Mouse (Mus musculus) embryonic facial prominence, embryonic 10.5 days (tissue): Measurements from ENCODE around the gene Fam69a. TPM values are rescaled to one million over a fixed set of nuclear protein-coding genes. Genes with fewer than 3 reads are reported as not detected.

Source experiments
- DNase-seq: peaks from one replicate; pipeline ENCODE4 v3.0.0-alpha.2; 2017; ENCODE audit warnings: low spot score
- H3K27ac ChIP-seq: fragments of 300-500 bp; sonication (generic); replicated peaks from 2 replicates; pipeline ENCODE4 v1.5.1; 2016; ENCODE audit warnings: mild to moderate bottlenecking
- H3K27me3 ChIP-seq: fragments of 300-500 bp; sonication (generic); replicated peaks from 2 replicates; pipeline ENCODE4 v1.6.1; 2016; ENCODE audit warnings: low read depth, mild to moderate bottlenecking; ENCODE audit not compliant: poor library complexity, severe bottlenecking
- H3K36me3 ChIP-seq: fragments of 300-500 bp; sonication (generic); replicated peaks from 2 replicates; pipeline ENCODE4 v1.6.1; 2016; ENCODE audit warnings: mild to moderate bottlenecking, moderate library complexity
- H3K4me1 ChIP-seq: fragments of 300-500 bp; sonication (generic); 2 replicates; pipeline ENCODE4 v1.6.1; 2016
- H3K4me3 ChIP-seq: fragments of 300-500 bp; sonication (generic); 2 replicates; pipeline ENCODE4 v1.5.1; 2016; ENCODE audit warnings: mild to moderate bottlenecking, moderate library complexity
- H3K9me3 ChIP-seq: fragments of 300-500 bp; sonication (generic); 2 replicates; pipeline ENCODE4 v1.6.1; 2016; ENCODE audit warnings: mild to moderate bottlenecking
- WGBS: fragments of 180-500 bp; shearing (Covaris S2); methylation state at CpG from one replicate; pipeline ENCODE4 v1.1.7; 2016; 5-methylcytosine and 5-hydroxymethylcytosine counted together
- polyA plus RNA-seq: library from polyadenylated mRNA; unstranded; fragments of >200 nt; fragmentation: Nextera tagmentation; extraction: Ambion mirVana; gene quantifications from 2 replicates; pipeline ENCODE4 v1.2.1, GENCODE M21; 2016

Gene Fam69a
- polyA plus RNA-seq, 1 experiment from 2014 or later: 16.7 TPM

DNA sequence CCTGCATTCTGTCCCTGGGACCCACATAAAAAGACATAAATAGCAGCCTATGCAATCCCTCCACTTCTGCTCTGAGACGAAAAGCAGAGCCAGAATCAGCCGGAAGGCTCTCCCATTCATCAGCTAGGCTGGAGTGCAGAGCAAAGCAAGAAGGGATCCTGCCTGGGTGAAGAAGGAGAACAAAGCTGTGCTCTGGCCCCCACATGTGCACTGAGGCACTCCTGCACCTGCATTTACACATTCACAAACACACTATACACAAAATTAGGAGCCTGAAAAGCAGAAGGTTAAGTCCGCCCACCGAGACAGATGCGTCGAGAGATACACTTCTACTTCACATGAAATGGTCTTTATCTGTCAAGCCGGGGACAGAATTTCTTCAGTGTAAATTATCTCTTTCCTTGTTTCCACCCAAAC is 113.0 kb downstream of the Fam69a start:
- H3K4me3 ChIP-seq: no peak overlapping the region
- H3K36me3 ChIP-seq: no peaks in the 10 kb centered on the region
- WGBS: 75% methylated on average over 7 of the region's 7 CpGs

DNA sequence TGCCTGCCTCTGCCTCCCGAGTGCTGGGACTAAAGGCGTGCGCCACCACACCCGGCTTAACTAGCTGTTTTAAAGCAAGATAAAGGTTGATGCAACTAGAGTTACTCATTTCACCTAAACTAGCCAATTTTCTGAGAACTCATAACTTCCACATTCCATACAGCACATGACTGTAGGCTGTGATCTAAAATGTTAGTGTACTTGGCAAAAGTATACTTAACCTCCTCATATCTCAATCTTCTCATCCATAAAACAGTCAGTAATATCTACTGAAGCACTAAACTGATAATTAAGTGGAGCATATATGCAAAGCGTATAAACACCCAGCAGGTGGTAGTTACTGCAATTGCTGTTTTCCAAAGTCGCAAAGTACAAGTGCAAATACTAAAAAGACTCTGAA is 113.6 kb downstream of the Fam69a start:
- 0 out of 2 replicates have a peak, but pooled peaks cover 3% of the 10 kb centered on the region for H3K4me1 ChIP-seq
- 88% methylated on average over 6 of the region's 6 CpGs for WGBS

More for the DNA sequence above, 113.0 kb downstream of the Fam69a start:
- Histone ChIP-seq H3K4me1 (0 out of 2 replicates have a peak, but pooled peaks cover 3% of the 10 kb centered on the region), H3K27ac (no peak overlapping the region), H3K9me3 (no peaks in the 10 kb centered on the region), H3K27me3 (peaks cover 16% of the 10 kb centered on the region)
- no peak for DNase-seq

DNA sequence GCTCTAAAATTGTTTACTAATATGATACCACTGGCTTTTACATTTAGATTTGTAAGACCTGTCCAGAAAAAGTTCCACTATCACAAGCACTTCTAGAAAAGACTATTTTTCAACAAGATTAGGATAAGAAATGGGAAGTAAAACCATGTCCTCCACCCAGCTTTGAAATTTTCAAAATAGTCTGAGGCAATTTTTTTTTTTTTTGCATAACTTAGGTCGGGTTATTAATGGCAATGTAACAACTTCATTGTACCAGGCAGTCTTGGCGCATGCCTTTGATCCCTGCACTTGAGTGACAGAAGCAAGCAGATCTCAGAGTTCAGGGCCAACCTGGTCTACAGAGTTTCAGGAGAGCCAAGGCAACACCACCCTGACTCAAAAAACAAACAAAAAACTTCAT is 117.2 kb downstream of the Fam69a start:
- no peak overlapping the region for H3K27ac ChIP-seq
- H3K4me3 ChIP-seq: peak overlapping the region; percentile 78
- H3K9me3 ChIP-seq: no peaks in the 10 kb centered on the region
- DNase-seq: no peak
- H3K27me3 ChIP-seq: peaks cover 16% of the 10 kb centered on the region
- WGBS: 74% methylated on average over 2 of the region's 2 CpGs
- peaks cover 17% of the 10 kb centered on the region for H3K4me1 ChIP-seq
- no peaks in the 10 kb centered on the region for H3K36me3 ChIP-seq

More for the DNA sequence above, 113.6 kb downstream of the Fam69a start:
- no peak for DNase-seq
- H3K4me3 ChIP-seq: no peak overlapping the region
- no peak overlapping the region for H3K27ac ChIP-seq
- H3K27me3 ChIP-seq: peaks cover 16% of the 10 kb centered on the region
- no peaks in the 10 kb centered on the region for H3K36me3 ChIP-seq
- no peaks in the 10 kb centered on the region for H3K9me3 ChIP-seq

DNA sequence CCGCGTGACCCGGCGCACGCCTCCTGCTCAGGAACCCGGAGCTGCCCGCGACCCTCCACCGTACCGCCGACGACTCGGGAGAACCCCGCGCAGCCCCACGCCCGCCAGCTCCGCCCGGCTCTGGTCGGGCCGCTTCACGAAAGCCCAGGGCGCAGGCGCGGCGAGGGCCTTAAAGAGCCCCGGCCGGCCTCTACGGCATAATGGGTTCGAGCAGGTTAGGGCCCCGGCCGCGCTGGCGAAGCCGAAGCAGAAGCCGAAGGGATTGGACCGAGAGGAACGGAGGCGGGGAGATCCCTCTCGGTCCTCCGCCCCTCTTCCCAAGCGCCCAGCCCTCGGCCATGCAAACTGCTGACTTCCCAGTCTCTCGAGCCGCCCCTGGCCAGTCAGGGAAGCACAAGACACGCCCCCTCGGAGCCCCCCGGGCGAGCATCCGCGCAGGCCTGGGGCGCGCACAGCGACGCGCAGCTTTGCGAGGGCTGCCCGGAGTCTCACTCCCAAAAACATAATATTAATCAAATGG is 117.9 kb downstream of the Fam69a start:
- H3K27me3 ChIP-seq: peaks cover 16% of the 10 kb centered on the region
- H3K27ac ChIP-seq: peak overlapping the region; percentile 97
- DNase-seq: peak; percentile 97
- no peaks in the 10 kb centered on the region for H3K36me3 ChIP-seq
- WGBS: under 1% methylated on average over 58 of the region's 58 CpGs
- peaks cover 21% of the 10 kb centered on the region for H3K4me1 ChIP-seq
- H3K4me3 ChIP-seq: peak overlapping the region; percentile 78
- no peaks in the 10 kb centered on the region for H3K9me3 ChIP-seq

DNA sequence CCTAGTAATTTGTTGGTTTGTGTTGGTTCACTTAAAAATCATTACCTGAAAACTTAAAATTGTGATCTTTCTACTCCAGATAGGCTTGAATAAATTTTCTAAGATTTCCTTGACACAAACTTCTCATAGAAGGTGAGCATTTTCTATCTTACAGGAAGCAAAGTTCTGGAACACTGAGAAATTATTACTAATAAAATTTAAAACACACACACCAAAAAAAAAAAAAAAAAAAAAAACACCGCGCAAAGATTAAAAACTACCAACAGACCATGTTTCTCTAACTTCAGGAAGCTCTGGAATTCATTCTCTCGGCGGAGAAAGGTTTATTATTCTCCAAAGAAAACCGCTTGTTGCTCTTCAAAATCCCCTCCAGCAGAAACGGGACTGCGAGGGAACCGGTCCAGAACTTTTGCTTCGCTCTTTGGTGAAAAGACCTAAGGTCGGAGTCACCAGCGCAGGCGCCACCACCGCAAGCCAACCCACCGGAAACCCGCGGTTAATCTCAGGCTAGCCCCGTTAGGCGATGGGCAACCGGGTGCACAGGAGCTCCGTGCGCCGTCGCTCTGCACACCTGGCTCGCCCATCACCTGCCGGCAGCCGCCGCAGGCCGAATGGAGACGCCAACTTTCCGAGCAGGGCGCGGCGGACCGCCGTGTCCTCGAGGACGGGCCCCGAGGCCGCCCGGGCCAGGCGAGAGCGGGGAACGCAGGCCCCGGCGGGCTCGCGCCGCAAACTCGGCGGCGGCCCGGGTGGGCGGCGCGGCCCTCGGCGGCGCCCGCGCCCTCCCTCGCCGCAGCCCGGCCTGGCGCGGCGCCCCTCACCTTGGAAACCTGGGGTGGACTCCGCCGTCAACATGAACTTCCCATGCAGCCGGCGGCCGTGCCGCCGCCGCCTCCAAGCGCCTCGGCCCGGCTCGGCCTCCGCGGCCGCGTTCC is 118.6 kb downstream of the Fam69a start:
- under 1% methylated on average over 82 of the region's 82 CpGs for WGBS
- Histone ChIP-seq H3K9me3 (no peaks in the 10 kb centered on the region), H3K36me3 (no peaks in the 10 kb centered on the region), H3K4me1 (peaks cover 19% of the 10 kb centered on the region), H3K27ac (peak overlapping the region; percentile 97), H3K4me3 (peak overlapping the region; percentile 78), H3K27me3 (peaks cover 16% of the 10 kb centered on the region)
- DNase-seq: peak; percentile 75

DNA sequence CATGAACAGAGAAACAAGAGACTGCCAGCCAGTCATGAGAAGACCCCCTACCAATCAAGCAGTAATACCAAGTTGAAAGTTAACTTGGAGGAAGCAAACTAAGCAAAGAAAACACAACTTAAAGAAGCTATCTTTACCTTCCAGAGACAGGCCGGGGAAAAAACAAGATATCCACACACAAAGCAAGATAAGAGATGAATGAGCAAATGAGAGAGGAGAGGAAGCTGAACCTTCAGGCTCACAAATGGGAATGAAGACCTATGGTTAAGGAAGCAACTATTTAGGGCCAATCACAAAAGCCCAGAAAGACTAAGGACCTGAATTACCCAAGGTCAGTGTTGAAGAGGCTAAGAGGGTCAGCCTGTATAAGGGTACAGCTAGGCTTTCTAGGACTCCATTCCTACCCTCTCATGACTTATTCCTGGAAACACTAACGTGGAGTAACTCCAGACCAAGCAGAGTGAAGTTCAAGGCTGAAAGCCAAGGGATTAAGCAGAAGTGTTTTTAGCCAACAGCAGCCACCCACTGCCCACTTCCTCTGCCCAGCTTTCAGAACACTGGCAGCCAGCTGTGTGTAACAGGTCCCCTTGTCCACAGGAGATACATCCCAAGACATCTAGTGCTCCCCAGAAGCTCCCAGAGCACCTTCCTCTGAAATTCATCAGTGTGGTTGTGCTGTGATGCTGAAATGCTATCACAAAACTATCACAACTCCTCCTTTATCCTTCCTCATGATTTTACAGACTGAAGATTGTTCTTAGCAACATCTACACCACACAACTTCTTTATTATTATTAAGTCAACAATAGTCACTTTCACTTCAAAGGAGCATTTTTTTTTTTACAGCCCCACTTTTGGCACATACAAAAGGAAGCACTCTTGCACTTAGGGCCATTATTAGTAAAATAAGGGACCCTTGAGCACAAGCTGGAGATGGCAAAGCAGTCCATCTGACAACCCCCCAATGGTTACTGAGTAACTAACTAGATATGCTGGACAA is 120.5 kb downstream of the Fam69a start:
- 73% methylated on average over 2 of the region's 2 CpGs for WGBS
- peaks cover 14% of the 10 kb centered on the region for H3K27me3 ChIP-seq
- H3K36me3 ChIP-seq: no peaks in the 10 kb centered on the region
- no peak overlapping the region for H3K4me3 ChIP-seq
- H3K9me3 ChIP-seq: no peaks in the 10 kb centered on the region
- no peak for DNase-seq
- peaks cover 19% of the 10 kb centered on the region for H3K4me1 ChIP-seq
- H3K27ac ChIP-seq: no peak overlapping the region

DNA sequence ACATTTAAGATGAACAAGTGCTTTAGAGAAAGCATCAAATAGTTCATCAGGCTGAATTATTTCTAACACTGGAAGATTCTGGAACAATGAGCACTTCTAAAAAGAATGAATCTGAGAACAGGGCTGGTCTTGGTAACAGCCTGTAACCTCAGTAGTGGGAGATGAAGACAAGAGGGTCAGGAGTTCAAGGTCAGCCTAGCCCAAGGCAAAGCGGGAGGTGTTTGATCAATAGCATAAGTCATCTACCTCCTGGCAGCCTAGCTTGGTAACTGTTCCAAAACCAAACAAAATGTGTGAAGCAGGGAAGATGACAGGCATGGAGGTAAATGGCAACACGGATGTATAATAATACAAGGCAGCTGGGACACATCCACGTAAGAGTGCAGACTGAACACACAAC is 122.9 kb downstream of the Fam69a start:
- Histone ChIP-seq H3K27ac (no peak overlapping the region), H3K4me1 (peaks cover 19% of the 10 kb centered on the region), H3K36me3 (no peaks in the 10 kb centered on the region), H3K27me3 (no peaks in the 10 kb centered on the region), H3K4me3 (no peak overlapping the region), H3K9me3 (no peaks in the 10 kb centered on the region)
- DNase-seq: no peak
- 88% methylated on average over 3 of the region's 3 CpGs for WGBS

DNA sequence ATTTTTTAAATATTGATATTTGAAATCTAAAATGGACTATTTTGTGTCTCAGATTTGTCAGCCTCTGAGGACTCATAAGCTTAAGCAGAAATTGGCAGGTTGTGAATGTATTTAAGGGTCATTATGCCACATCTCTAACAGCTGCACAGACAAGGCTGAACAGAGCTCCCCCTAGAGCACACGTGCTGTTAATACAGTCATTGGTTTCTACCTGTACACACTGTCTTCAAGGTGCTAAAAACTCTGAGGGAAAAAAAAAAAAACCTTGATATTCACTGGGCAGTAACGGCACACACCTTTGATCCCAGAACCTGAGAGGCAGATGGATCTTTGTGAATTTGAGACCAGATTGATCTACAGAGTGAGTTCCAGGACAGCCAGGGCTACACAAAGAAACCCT is 127.9 kb downstream of the Fam69a start:
- DNase-seq: no peak
- Histone ChIP-seq H3K27ac (no peak overlapping the region), H3K4me3 (no peak overlapping the region), H3K27me3 (no peaks in the 10 kb centered on the region), H3K4me1 (0 out of 2 replicates have a peak, but pooled peaks cover under 1% of the 10 kb centered on the region), H3K36me3 (no peaks in the 10 kb centered on the region), H3K9me3 (no peaks in the 10 kb centered on the region)
- 48% methylated on average over 2 of the region's 2 CpGs for WGBS

Other genes starting within 250 kb of the Fam69a start
- 0.29 and 0.42 TPM in 2 replicates for gene Ube2d2b, start 157.0 kb downstream of the Fam69a start, polyA plus RNA-seq
- 55.7 and 56.5 TPM in 2 replicates for gene Evi5, start 112.0 kb downstream of the Fam69a start, polyA plus RNA-seq
- 91.7 and 99.4 TPM in 2 replicates for gene Rpl5, start 86.6 kb downstream of the Fam69a start, polyA plus RNA-seq
- gene Mtf2, start 78.6 kb upstream of the Fam69a start, polyA plus RNA-seq: 182 and 183 TPM in 2 replicates
- gene Tmed5, start 145.5 kb upstream of the Fam69a start, polyA plus RNA-seq: 26.7 and 26.8 TPM in 2 replicates
- gene Ccdc18, start 145.8 kb upstream of the Fam69a start, polyA plus RNA-seq: 11.0 and 15.1 TPM in 2 replicates